Mouse (Mus musculus) frontal cortex, postnatal 14 days (tissue): ENCODE data around the gene Vmn1r107.
"Not testable (repeated sequence)": the region's sequence is repeated elsewhere in the genome, so short reads cannot be mapped to it uniquely, and the experiment has no call there.

Source experiments
- DNase-seq, 2 experiments: peaks; one replicate each; pipeline ENCODE4 v3.0.0; 2022; ENCODE audit warnings: low spot score in 2 of 2

The Vmn1r107 gene

DNA sequence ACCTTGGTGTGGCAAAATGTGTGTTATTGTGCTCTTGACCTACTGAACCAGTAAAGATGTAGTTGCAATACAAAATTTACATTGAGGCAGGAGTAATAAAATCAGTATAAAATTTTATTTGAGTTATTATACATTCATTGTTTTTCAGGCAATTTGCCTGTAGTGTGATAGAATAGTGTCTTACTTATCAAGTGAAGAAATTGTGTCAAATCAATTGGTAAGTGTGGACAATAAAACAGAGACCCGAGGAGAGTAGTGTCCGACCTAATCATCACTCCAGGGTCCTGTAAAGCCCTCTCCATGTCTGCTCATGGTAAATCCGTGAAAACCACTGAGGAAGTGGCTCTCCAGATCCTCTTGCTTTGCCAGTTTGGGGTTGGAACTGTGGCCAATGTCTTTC lies at the start of gene Vmn1r107:
Gene Vmn1r107 (plus strand): TSS at position 301 of the 400 bp plus-strand sequence.
- not testable (repeated sequence) for DNase-seq

DNA sequence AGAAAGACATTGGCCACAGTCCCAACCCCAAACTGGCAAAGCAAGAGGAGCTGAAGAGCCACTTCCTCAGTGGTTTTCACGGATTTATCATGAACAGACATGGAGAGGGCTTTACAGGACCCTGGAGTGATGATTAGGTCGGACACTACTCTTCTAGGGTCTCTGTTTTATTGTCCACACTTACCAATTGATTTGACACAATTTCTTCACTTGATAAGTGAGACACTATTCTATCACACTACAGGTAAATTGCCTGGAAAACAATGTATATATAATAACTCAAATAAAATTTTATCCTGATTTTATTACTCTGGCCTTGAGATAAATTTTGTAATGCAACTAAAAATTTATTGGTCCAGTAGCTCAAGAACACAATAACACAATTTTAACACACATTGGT lies 34.4 kb downstream of the Vmn1r107 start, which contains the start of gene Vmn1r111:
Gene Vmn1r111 (minus strand): TSS at position 101 of the 400 bp plus-strand sequence.
- DNase-seq: not testable (repeated sequence)
